Mouse (Mus musculus): ENCODE data around the gene Itprip. TPM values are rescaled to one million over a fixed set of nuclear protein-coding genes. Genes with fewer than 3 reads are reported as not detected.

The Itprip gene
- polyA plus RNA-seq, 1 experiment, result 8.0 TPM

- TF ChIP-seq POLR2A (IDR thresholded peaks at IDR 0.05; ENCODE audit: low read depth, low read length) (no peak), CTCF (conservative IDR thresholded peaks at IDR 0.05; ENCODE audit: insufficient read depth, insufficient read length, low read depth, low read length) (peak; percentile 88)
- DNase-seq, result peak; percentile 65
- Histone ChIP-seq H3K36me3 (ENCODE audit: control insufficient read depth, insufficient read depth, low read length) (no peaks in the 10 kb centered on the region), H3K27ac (ENCODE audit: insufficient read depth, low read depth, low read length) (no peak overlapping the region), H3K27me3 (replicated peaks; ENCODE audit: control insufficient read depth, insufficient read depth, low read length) (no peaks in the 10 kb centered on the region), H3K4me3 (ENCODE audit: insufficient read depth, low read depth, low read length) (no peak overlapping the region), H3K4me1 (ENCODE audit: control insufficient read depth, insufficient read depth, low read length) (no peaks in the 10 kb centered on the region)
- WGBS, result 37% methylated on average over 7 of the region's 7 CpGs
These were observed 13.0 kb upstream of the Itprip start for GRCm38 (mm10) chr19:47931982-47932638.

GRCm38 (mm10) chr19:47929043-47929442 lies 9.9 kb upstream of the Itprip start:
- Histone ChIP-seq H3K27ac (ENCODE audit: insufficient read depth, low read depth, low read length) (peak overlapping the region; percentile 18; the same call in 1 of the 2 replicates), H3K4me3 (ENCODE audit: insufficient read depth, low read depth, low read length) (no peak overlapping the region), H3K27me3 (replicated peaks; ENCODE audit: control insufficient read depth, insufficient read depth, low read length) (no peaks in the 10 kb centered on the region), H3K4me1 (ENCODE audit: control insufficient read depth, insufficient read depth, low read length) (peaks cover 2% of the 10 kb centered on the region; the same call in 1 of the 2 replicates), H3K36me3 (ENCODE audit: control insufficient read depth, insufficient read depth, low read length) (no peaks in the 10 kb centered on the region)
- 73% methylated on average over 4 of the region's 4 CpGs for WGBS
- TF ChIP-seq POLR2A (IDR thresholded peaks at IDR 0.05; ENCODE audit: low read depth, low read length) (no peak), CTCF (conservative IDR thresholded peaks at IDR 0.05; ENCODE audit: insufficient read depth, insufficient read length, low read depth, low read length) (no peak)
- no peak for DNase-seq

GRCm38 (mm10) chr19:47927032-47927431 lies 7.9 kb upstream of the Itprip start:
- TF ChIP-seq CTCF (conservative IDR thresholded peaks at IDR 0.05; ENCODE audit: insufficient read depth, insufficient read length, low read depth, low read length) (no peak), POLR2A (IDR thresholded peaks at IDR 0.05; ENCODE audit: low read depth, low read length) (no peak)
- H3K4me1 ChIP-seq (ENCODE audit: control insufficient read depth, insufficient read depth, low read length), result peaks cover 2% of the 10 kb centered on the region; the same call in 1 of the 2 replicates
- no peak overlapping the region for H3K27ac ChIP-seq (ENCODE audit: insufficient read depth, low read depth, low read length)
- WGBS, result 88% methylated on average over 2 of the region's 2 CpGs
- H3K36me3 ChIP-seq (ENCODE audit: control insufficient read depth, insufficient read depth, low read length), result no peaks in the 10 kb centered on the region
- no peak for DNase-seq
- H3K4me3 ChIP-seq (ENCODE audit: insufficient read depth, low read depth, low read length), result no peak overlapping the region
- H3K27me3 ChIP-seq (replicated peaks; ENCODE audit: control insufficient read depth, insufficient read depth, low read length), result no peaks in the 10 kb centered on the region

GRCm38 (mm10) chr19:47925819-47926218 lies 6.7 kb upstream of the Itprip start:
- no peak for TF ChIP-seq POLR2A (IDR thresholded peaks at IDR 0.05; ENCODE audit: low read depth, low read length)
- no peak for TF ChIP-seq CTCF (conservative IDR thresholded peaks at IDR 0.05; ENCODE audit: insufficient read depth, insufficient read length, low read depth, low read length)
- 50% methylated on average over 7 of the region's 7 CpGs for WGBS
- peaks cover 2% of the 10 kb centered on the region; the same call in 1 of the 2 replicates for H3K4me1 ChIP-seq (ENCODE audit: control insufficient read depth, insufficient read depth, low read length)
- no peak overlapping the region for H3K4me3 ChIP-seq (ENCODE audit: insufficient read depth, low read depth, low read length)
- DNase-seq, result peak; percentile 84
- H3K27ac ChIP-seq (ENCODE audit: insufficient read depth, low read depth, low read length), result peak overlapping the region; percentile 80
- no peaks in the 10 kb centered on the region for H3K27me3 ChIP-seq (replicated peaks; ENCODE audit: control insufficient read depth, insufficient read depth, low read length)
- H3K36me3 ChIP-seq (ENCODE audit: control insufficient read depth, insufficient read depth, low read length), result no peaks in the 10 kb centered on the region

- Histone ChIP-seq H3K36me3 (ENCODE audit: control insufficient read depth, insufficient read depth, low read length) (no peaks in the 10 kb centered on the region), H3K27ac (ENCODE audit: insufficient read depth, low read depth, low read length) (peak overlapping the region; percentile 79; the same call in 1 of the 2 replicates), H3K27me3 (replicated peaks; ENCODE audit: control insufficient read depth, insufficient read depth, low read length) (no peaks in the 10 kb centered on the region), H3K4me1 (ENCODE audit: control insufficient read depth, insufficient read depth, low read length) (no peaks in the 10 kb centered on the region; the same call in 1 of the 2 replicates), H3K4me3 (ENCODE audit: insufficient read depth, low read depth, low read length) (peak overlapping the region; percentile 67)
- TF ChIP-seq CTCF (conservative IDR thresholded peaks at IDR 0.05; ENCODE audit: insufficient read depth, insufficient read length, low read depth, low read length) (no peak), POLR2A (IDR thresholded peaks at IDR 0.05; ENCODE audit: low read depth, low read length) (no peak)
- 2% methylated on average over 8 of the region's 8 CpGs for WGBS
- peak; percentile 71 for DNase-seq
These were observed 872 bp upstream of the Itprip start for GRCm38 (mm10) chr19:47919966-47920375.

- Histone ChIP-seq H3K27ac (ENCODE audit: insufficient read depth, low read depth, low read length) (peak overlapping the region; percentile 58), H3K4me1 (ENCODE audit: control insufficient read depth, insufficient read depth, low read length) (no peaks in the 10 kb centered on the region), H3K4me3 (ENCODE audit: insufficient read depth, low read depth, low read length) (peak overlapping the region; percentile 67), H3K27me3 (replicated peaks; ENCODE audit: control insufficient read depth, insufficient read depth, low read length) (no peaks in the 10 kb centered on the region), H3K36me3 (ENCODE audit: control insufficient read depth, insufficient read depth, low read length) (no peaks in the 10 kb centered on the region)
- WGBS, result 2% methylated on average over 29 of the region's 29 CpGs
- TF ChIP-seq CTCF (conservative IDR thresholded peaks at IDR 0.05; ENCODE audit: insufficient read depth, insufficient read length, low read depth, low read length), result no peak
- DNase-seq, result peak; percentile 36
These were observed 521 bp downstream of the Itprip start for GRCm38 (mm10) chr19:47918455-47919101.

GRCm38 (mm10) chr19:47918016-47918415 lies 1.1 kb downstream of the Itprip start:
- H3K27ac ChIP-seq (ENCODE audit: insufficient read depth, low read depth, low read length), result peak overlapping the region; percentile 58
- DNase-seq, result no peak
- TF ChIP-seq POLR2A (IDR thresholded peaks at IDR 0.05; ENCODE audit: low read depth, low read length) (no peak), CTCF (conservative IDR thresholded peaks at IDR 0.05; ENCODE audit: insufficient read depth, insufficient read length, low read depth, low read length) (no peak)
- H3K36me3 ChIP-seq (ENCODE audit: control insufficient read depth, insufficient read depth, low read length), result no peaks in the 10 kb centered on the region
- 21% methylated on average over 9 of the region's 9 CpGs for WGBS
- H3K4me1 ChIP-seq (ENCODE audit: control insufficient read depth, insufficient read depth, low read length), result no peaks in the 10 kb centered on the region
- peak overlapping the region; percentile 67 for H3K4me3 ChIP-seq (ENCODE audit: insufficient read depth, low read depth, low read length)
- H3K27me3 ChIP-seq (replicated peaks; ENCODE audit: control insufficient read depth, insufficient read depth, low read length), result no peaks in the 10 kb centered on the region
